Mouse (Mus musculus): Measurements from ENCODE around the gene Ttf2.

Ttf2 gene

GRCm38 (mm10) chr3:100963849-100964542, 5.5 kb downstream of the Ttf2 start:
- peak; percentile 66 for DNase-seq

DNA sequence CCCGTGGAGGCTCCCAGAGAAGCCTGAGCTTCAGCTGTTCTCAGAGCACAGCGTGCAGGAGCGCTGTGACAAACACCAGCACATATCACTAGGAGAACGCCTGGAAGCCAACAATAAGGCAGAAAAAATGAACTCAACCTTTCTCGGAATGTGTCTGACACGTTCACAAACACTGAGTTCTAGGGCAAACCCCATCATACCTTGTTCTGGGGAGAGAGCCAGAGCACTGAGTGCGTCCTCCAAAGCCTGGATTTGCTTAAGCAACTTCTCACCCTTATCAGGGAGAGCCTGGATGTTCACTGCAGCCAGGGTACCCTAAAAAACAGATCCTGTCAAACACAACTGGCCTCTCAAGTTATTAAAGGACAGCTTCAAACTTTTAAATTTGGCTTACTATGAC, 8.0 kb downstream of the Ttf2 start:
- DNase-seq: no peak

DNA sequence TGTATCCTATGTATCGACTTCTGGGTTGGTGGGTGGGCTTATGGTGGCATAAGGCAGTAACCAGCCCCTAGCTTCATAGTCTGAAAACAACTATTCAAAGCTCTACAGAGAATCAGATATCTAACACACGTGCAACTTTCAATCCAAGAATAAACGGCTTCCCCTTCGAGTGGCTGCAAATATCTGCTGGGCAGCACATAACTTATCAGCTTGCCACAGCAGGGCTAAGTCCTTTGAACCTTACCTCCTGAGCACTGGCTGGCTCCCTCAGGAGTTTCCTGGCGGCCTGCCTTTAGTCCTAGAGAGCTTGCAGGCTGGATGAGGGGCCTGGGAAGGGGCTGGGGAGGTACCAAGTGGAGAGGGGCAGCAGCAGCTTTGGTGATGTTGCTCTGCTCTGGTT, 8.5 kb downstream of the Ttf2 start:
- no peak for DNase-seq

- DNase-seq: no peak
These were observed 14.8 kb downstream of the Ttf2 start for GRCm38 (mm10) chr3:100954616-100955015.

DNA sequence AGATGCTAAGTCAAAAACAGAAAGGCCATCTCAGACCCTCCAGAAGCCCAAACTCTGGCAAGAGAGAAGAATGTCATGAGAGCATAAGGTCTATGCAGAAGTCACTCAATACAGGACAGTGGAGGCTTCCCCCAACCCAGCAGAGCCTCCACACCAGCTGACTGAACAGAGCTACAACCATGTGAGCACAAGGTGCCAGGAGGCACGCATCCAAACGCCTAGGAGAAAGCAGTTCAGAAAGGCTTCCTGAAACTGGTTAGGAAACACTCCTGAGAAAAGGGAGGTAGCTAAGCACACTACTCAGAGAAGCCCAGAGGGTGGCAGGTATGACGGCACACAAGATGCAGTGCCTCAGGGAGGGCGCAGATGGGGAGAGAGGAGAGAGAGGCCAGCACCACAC, 17.9 kb downstream of the Ttf2 start:
- DNase-seq: no peak

DNA sequence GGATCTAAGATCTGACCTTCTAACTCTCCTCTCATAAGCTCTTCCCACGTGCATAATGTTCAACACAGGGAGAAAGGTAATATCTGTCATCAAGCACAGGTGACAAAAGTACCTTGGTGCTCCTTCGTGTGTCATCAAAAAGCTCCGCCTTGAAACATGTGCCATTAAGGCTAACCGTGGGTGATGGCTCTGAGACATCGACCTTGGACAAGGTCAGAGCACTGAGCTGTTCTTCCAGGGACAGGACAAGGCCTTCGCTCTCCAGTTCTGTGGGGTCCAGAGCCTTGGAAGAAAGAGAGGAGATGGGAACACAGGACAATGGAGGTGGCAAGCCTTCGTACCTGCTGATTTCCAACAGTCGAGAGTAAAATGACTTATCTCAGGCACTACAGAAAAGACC, 22.2 kb downstream of the Ttf2 start:
- DNase-seq: no peak

DNA sequence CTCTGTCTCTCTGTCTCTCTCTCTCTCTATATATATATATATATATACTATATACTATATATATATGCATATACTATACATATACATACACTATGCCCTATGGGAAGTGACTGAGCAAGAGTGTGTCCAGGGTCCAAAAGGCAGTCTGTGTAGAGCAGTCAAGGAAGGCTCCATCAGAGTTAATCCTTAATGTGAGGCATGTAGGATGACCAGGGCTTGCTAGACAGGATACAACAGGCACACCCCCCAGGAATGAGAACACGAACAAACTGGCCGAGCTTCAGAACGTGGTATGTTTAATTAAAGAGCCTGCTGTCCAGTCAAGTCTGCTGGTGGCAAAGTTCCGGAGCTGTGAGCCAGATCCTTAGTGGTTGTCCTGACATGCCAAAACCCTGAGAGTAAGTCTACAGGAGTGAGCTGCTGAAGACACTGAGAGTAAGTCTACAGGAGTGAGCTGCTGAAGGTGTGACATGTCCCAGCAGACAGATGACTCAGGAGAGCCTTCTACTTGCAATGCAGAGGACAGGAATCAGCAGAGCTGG, 28.9 kb downstream of the Ttf2 start:
- no peak for DNase-seq

- DNase-seq: no peak
These were observed 31.3 kb downstream of the Ttf2 start for GRCm38 (mm10) chr3:100938211-100938610.

- DNase-seq: no peak
These were observed 33.3 kb downstream of the Ttf2 start for GRCm38 (mm10) chr3:100936201-100936600.

GRCm38 (mm10) chr3:100935521-100935920, 33.9 kb downstream of the Ttf2 start:
- no peak for DNase-seq

DNA sequence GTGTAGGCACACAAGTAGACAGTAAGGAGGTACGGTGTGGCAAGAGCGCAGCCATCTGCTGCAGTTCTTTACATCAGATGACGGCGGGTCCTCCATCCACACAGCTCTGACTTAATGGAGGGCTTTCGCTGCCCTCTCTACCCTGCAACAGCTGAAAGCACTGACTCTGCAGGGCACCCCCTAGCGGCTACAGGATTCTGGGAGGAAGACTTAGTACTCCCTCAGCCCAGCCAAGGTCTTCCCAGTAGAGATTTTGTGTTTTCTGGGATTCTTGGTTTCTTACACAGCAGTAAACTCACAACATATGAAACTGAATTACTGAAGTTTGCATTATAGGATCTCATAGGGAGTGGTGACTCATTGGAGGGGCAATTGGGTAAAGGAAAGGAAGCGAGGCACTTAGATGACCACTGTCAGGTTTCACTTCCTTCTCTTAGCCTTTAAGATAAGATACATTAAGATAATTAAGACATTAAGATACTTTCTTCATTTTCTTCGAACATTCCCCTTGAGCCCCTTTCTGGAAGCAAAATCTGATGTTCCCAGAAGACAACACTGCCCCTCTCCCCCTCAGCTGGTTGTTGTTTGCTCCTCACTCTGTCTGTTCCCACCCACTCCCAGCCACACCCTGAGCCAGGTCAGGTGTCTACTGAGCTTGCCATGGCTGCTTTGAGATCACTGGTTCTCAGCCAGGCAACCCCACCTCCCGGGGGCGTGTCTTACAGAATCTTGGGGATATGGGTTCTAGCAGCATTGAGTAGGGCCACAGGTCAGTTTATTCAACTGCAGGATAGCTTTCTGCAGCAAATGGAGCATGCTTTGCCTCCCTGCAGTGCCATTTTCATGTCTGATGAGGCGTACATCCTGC, 37.2 kb downstream of the Ttf2 start:
- peak; percentile 76 for DNase-seq

DNA sequence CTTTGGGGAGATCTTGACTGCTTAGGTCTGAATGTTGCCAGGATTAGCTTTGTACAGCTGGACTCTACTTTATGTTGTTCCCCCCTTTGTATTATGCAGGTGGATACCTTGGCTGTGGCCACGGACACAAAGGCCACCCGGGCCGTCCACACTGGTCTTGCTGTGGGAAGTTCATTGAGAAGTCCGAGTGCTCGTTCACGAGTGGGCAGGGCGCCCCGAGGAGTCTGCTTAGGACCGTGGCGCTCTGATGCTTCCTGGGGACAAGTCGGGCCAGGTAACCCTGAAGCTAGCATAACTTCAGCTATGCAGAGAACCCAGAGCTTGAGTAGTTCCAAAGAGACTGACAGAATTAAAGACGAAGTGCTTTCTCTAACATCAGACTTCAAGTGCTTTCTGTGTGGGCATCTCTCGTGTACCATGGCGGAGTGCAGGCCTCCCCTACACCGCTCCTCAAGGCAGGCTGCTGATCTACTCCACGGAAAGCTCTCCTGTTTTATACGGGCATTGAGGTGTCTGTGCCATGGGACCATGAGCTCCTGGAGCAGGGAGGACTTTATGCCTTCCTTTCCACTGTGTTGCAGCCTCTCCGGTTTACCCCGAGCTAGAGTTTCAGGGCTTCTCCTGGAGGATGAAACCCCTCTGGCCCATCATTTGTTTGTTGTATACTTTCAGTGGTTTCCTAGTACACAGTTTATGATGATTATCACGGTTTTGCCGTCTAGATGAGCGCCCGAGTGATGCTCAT, 38.0 kb downstream of the Ttf2 start:
- no peak for DNase-seq

- no peak for DNase-seq
These were observed 44.3 kb downstream of the Ttf2 start for GRCm38 (mm10) chr3:100925176-100925575.

GRCm38 (mm10) chr3:100924065-100924732, 45.3 kb downstream of the Ttf2 start:
- DNase-seq: no peak

DNA sequence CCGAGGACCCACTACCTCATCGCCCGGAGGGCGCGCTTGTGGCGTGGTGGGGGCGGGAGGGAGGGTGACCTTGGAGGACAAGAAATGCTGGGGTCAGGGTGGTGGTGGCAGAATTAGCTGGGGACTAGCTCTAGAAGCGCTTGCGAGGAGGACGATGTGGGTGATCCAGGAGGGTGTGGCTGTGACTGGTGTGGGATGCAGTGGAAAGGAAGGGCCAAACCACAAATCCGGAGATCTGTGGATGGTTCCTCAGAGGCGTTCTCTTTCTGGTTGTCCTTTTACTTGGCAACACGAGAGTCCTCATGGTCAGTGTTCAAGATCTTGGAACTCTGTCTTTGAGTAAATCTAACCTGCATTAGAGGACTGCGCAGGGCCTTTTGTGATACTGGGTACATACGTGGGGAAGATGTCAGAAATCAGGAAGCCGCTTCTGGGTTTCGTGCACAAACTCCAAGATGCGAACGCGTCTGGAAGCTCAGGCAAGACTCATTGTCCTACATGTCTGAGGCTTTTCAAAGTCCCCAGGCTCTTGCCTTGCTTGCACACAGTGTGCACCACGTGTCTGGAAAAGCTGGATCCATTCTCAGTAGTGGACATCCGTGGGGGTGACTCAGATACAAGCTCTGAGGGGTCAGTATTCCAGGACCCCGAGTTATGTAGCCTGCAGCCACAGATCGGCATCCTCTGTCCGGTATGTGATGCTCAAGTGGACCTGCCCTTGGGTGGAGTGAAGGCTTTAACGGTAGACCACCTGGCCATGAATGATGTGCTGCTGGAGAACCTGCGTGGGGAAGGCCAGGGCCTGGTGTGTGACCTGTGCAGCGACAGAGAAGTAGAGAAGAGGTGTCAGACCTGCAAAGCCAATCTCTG, 46.7 kb downstream of the Ttf2 start:
- DNase-seq: peak; percentile 20

- peak; percentile 94 for DNase-seq
These were observed 47.5 kb downstream of the Ttf2 start, which contains the start of gene Trim45 for GRCm38 (mm10) chr3:100921825-100922505. Trim45 (plus strand) TSS chr3:100922202.

DNA sequence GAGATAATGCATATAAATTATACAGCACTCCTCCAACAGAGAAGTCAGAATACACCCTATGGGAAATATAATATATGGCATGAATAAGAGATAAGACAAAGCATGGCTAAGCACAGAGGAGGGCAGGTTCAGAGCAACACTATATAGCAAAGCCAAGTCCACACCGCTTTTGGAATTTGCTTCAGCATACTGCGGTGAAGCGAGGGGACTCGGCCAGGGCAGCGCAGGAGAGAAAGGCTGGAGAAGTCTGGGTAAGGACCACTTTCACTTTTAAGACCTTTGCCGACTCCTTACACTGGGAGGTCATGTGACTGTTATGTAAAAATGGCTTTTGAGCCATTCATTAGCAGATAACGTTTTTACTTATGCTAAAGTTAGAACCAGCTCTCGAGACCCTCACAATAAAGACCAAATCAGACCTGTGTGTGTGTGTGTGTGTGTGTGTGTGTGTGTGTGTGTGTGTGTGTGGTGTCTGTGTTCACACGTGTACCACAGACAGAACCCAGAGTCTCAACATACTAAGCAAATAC, 48.8 kb downstream of the Ttf2 start:
- DNase-seq: no peak

GRCm38 (mm10) chr3:100916844-100917243, 52.6 kb downstream of the Ttf2 start:
- DNase-seq: no peak

GRCm38 (mm10) chr3:100911498-100912213, 57.8 kb downstream of the Ttf2 start:
- DNase-seq: no peak

DNA sequence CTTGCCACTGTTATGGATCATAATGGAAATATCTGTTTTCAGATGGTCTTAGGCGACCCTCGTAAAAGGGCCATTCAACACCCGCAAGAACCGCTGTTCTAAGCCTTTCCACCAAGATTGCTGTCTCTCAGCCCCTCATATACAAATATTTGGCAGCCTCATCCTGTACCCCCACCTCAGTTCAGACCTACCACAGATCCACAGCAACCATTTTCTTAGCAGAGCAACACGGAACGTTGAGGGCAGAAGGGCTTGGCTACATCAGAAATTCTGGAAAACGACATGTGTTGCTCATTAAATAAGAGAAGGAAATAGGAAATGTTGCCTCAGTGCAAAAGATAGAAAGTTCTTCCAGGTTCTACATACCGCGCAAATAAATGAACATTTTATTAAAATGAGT, 58.4 kb downstream of the Ttf2 start:
- DNase-seq: no peak
